Mouse (Mus musculus) thymus, postnatal 36 days (tissue): ENCODE data around the gene Cabs1.

Source experiments
- DNase-seq, 2 experiments: peaks; one replicate each; pipeline ENCODE4 v3.0.0; 2022; ENCODE audit warnings: mixed read lengths in 2 of 2

Cabs1 gene

DNA sequence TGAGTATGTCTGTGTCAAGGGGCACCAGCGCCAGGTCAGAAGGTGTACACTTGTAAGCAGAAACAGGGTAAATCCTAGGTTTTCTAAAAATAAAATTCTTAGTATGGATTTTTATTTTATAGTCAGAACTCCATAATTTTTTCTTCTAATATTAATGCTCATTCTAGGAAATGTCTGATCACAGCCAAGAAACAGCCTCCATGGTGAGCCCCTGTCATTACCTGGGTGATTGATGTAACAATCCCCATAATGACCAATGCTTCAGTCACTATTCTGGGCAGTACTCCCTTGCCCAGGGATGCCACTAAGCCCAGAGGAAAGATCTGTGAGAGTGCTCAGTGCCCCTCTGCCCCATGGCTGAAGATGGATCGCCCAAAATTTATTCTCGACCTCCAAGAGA lies at the start of gene Cabs1:
Gene Cabs1, plus strand, starts transcription at position 301 of the 400 bp plus-strand sequence.
- DNase-seq: no peak

DNA sequence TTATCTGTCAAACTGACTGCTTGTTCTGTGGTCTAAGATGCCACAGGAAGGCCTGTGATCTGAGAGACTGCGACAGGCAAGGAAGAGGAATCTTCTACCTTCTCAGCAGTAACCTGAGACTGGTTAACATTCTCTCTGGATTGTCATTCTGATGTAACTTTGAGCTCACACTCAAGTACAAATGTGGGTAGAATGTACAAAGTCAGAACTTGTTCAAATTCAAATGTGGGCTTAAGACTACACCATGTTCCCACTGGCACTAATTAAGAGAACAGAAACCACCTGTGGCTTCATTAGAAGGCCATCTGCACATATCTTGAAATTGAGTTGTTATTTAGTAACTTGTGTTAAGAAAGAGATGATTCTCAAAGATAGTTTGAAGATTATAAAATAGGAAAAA lies 47.6 kb upstream of the Cabs1 start:
- DNase-seq: no peak

DNA sequence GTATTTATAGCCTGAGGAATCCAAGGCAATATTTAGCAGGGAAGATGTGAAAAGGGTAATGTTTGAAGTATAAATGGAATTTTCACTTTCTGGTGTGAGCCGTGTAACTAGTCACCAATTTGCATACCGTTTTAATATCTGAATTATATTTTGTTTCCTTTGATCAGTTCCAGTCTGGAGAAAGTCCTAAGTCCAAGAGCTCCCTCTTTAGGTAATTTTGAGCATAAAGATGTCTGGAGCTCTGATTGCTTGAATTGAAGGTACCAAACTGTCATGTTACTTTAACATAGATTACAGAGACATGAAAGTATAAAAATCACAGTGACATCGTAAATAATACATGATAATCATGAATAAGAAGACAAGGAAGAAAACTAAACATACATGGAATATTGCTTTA lies 38.5 kb upstream of the Cabs1 start:
- DNase-seq: no peak

DNA sequence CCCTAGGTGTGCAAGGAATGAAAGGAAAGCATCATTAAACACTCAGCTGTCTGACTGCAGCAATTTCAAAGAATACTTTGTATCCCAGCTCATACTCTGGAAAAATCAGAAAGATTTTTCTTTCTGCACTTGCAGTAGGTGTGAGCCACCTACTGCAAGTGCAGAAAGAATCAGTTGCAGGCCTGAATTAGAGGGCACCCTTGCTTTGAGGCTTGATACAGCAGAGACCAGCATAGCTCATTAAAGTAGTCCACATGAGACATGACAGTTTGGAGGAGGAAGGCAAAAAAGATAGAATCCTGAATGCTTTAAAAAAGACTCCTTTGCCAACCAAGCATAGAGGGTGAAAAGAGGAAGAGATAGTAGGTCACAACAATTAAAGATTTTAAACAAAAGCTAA lies 36.7 kb upstream of the Cabs1 start:
- DNase-seq: no peak

DNA sequence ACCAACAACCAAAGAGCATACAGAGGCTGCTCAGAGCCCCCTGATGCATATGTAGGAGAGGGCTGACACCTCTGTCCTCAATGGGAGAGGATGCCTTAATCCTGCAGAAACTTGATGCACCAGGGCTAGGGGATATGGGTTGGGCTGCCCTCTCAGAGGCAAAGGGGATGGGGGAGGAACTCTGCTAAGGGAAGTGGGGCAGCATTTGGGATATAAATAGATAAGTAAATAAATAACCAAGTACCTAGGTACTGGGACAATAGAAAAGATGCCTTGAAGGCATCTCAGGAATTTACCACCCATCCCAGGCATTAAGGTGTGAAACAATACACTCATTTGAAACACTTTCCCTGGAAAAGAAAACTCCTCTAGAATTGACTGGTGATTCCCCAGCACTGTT lies 27.4 kb upstream of the Cabs1 start:
- no peak for DNase-seq

DNA sequence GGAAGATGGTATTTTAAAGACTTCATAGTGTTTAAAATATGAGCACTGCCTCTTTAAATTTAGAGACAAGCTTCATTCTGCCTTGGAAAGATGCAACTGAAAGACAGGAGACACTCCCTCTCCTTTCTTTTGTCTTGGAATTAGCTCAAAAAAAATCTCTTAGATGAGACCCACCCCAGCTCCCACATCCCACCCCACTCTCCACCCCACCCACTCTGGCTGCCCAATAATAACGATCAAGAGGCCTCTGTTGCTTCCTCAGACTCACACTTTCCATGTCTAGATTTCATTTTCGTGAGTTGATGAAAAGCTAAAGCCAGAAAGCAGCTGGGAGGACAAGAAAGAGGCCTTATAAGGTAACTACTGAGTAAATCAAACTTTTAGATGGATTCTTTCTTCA lies 10.0 kb upstream of the Cabs1 start, which contains the start of the genes 2310003L06Rik and Gm28434:
Gene 2310003L06Rik, plus strand, starts transcription at position 259 of the 400 bp plus-strand sequence.
Gene Gm28434, plus strand, starts transcription at position 317 of the 400 bp plus-strand sequence.
- no peak for DNase-seq

DNA sequence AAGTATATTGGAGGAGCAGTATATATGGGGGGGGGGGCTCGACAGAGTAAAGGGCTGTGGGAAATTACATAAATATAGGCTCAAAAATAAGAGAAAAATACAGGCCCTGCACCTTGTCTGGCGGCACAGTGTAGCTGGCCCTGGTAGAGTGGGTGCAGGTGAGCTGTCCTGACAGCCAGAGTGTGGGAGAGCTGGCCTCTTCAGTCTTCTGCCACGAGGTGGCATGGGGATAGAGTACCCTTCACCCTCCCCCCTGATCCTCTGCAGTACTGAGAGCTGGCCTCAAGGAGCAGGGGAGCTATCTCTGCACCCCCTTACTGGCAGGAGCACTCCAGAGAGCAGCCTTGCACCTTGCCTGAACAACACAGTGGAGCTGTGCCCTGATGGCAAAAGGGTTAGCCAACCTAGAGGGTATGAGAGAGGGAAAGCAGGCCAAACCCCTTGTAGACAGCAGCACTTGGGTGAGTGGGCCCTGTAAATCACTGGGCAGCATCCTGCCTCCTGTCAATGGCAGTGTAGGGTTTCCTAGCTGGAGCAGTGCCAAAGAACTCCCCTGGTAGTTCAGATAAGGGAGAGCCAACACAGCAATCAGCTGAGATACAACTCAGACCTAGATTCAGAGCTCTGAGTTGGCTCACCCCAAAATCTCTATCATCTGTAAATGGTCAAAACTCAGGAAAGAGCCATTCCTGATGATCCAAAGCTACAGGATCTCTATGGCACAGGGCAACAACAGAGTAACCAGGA lies 3.4 kb downstream of the Cabs1 start:
- DNase-seq: no peak

DNA sequence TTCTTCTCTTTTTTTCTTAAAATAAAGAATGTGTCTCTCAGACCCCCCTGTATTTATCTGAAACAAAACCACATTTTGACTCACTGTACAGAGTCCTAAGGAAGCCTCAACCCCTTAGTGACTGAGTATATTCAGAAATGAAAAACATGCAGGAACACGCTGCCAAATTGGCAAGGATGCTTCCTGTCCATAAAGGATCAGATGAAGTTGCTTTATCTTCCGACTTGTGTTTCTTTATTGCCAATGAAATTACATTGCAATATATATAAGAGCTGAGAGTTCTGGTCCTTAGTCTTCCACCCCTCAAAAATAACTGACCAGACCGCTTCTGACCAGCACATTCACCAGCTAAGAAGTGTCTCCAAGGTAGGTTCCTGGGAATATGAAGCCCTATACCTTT lies 23.0 kb downstream of the Cabs1 start, which contains the start of gene Smr3a:
Gene Smr3a, plus strand, starts transcription at position 301 of the 400 bp plus-strand sequence.
- DNase-seq: no peak

DNA sequence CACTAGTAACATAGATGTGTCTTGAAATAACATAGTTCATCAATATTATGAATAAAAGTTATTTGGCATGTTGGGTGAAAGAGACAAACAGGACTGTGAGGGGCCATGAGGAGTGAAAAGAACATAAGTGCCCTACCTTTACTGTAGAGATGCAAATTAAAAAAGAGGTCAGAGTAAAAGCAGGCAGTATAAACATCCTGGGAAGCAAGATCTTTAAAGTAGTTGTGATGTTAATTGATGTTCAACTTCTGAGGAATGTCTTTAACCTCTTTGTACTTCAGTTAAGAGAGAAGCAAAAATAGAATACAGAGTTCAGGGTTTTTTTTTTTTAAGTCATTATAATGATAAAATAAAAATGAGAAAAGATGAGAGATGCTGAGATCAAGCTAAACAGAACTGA lies 26.0 kb downstream of the Cabs1 start:
- no peak for DNase-seq
